Mouse (Mus musculus) mesoderm, embryonic 11.5 days (tissue): ENCODE data around the gene 4930469K13Rik.
A peak's percentile ranks its signal among the peaks of the same experiment; 100 is the strongest.

Experiments
- DNase-seq: peaks from one replicate; pipeline ENCODE4 v3.0.0-alpha.2; 2012; ENCODE audit warnings: low read depth, low spot score

The 4930469K13Rik gene

GRCm38 (mm10) chr11:33992938-33993337 lies 105.4 kb downstream of the 4930469K13Rik start, which contains the start of gene Kcnip1:
TSS of gene Kcnip1 (minus strand) at chr11:33993152.
- no peak for DNase-seq

GRCm38 (mm10) chr11:33990002-33990401 lies 108.4 kb downstream of the 4930469K13Rik start:
- no peak for DNase-seq

- no peak for DNase-seq
Observed at GRCm38 (mm10) chr11:33986525-33986924, 111.8 kb downstream of the 4930469K13Rik start.

GRCm38 (mm10) chr11:33980146-33980545 lies 118.2 kb downstream of the 4930469K13Rik start:
- DNase-seq: no peak

GRCm38 (mm10) chr11:33975121-33975520 lies 123.2 kb downstream of the 4930469K13Rik start:
- DNase-seq: no peak

- DNase-seq: no peak
Observed at GRCm38 (mm10) chr11:33974341-33975040, 123.9 kb downstream of the 4930469K13Rik start.

GRCm38 (mm10) chr11:33972114-33972513 lies 126.2 kb downstream of the 4930469K13Rik start:
- DNase-seq: no peak

GRCm38 (mm10) chr11:33969199-33969598 lies 129.2 kb downstream of the 4930469K13Rik start:
- no peak for DNase-seq

- no peak for DNase-seq
Observed at GRCm38 (mm10) chr11:33967708-33968107, 130.6 kb downstream of the 4930469K13Rik start.

GRCm38 (mm10) chr11:33965380-33965779 lies 133.0 kb downstream of the 4930469K13Rik start:
- DNase-seq: no peak

GRCm38 (mm10) chr11:33962688-33963407 lies 135.5 kb downstream of the 4930469K13Rik start, which contains the start of gene Kcnmb1:
TSS of gene Kcnmb1 (plus strand) at chr11:33963013.
- peak; percentile 21 for DNase-seq

- DNase-seq: no peak
Observed at GRCm38 (mm10) chr11:33962178-33962577, 136.2 kb downstream of the 4930469K13Rik start.

- peak; percentile 27 for DNase-seq
Observed at GRCm38 (mm10) chr11:33958713-33959112, 139.6 kb downstream of the 4930469K13Rik start.

GRCm38 (mm10) chr11:33957595-33957994 lies 140.8 kb downstream of the 4930469K13Rik start:
- DNase-seq: no peak

- DNase-seq: no peak
Observed at GRCm38 (mm10) chr11:33956623-33957022, 141.7 kb downstream of the 4930469K13Rik start.

GRCm38 (mm10) chr11:33955982-33956381 lies 142.4 kb downstream of the 4930469K13Rik start:
- DNase-seq: no peak

GRCm38 (mm10) chr11:33951684-33952625 lies 146.4 kb downstream of the 4930469K13Rik start:
- no peak for DNase-seq

- no peak for DNase-seq
Observed at GRCm38 (mm10) chr11:33951155-33951554, 147.2 kb downstream of the 4930469K13Rik start.

- no peak for DNase-seq
Observed at GRCm38 (mm10) chr11:33946501-33946900, 151.9 kb downstream of the 4930469K13Rik start.

GRCm38 (mm10) chr11:33944786-33945328 lies 153.5 kb downstream of the 4930469K13Rik start:
- DNase-seq: no peak

- DNase-seq: peak; percentile 53
Observed at GRCm38 (mm10) chr11:33944067-33944785, 154.1 kb downstream of the 4930469K13Rik start.
